In genomic region chr10:20966090-20966489, GRCm38 (mm10) we compare ENCODE assay signal across 9 mouse cellular contexts. TPM values are rescaled to one million over a fixed set of nuclear protein-coding genes. Genes with fewer than 3 reads are reported as not detected.
DNase-seq lines count a peak whose midpoint lies in the region; ATAC-seq and TF ChIP-seq lines count a peak whose summit lies in the region.
"Had no signal": no experiment of that assay in that cellular context is flagged by ENCODE, and none has a peak within 500 bp of the region (broad histone marks: within the 10 kb centered on the region; RNA-seq: fewer than 3 reads in every experiment).

No protein-coding gene starts in this region.

- no peak overlapping the region for H3K9ac ChIP-seq in CH12.LX (ENCODE audit: insufficient read depth, low read depth)
- no peak overlapping the region for H3K9ac ChIP-seq in heart, postnatal 0 days (replicated peaks; ENCODE audit: low read depth, low read length)
- H3K9ac ChIP-seq: heart, embryonic 13.5 days had no signal

- H3K4me3 ChIP-seq in CH12.LX (replicated peaks in 1 of 3; ENCODE audit: low read depth in 2 of 3, low read length in 2 of 3, poor library complexity in 1 of 3) = no peak overlapping the region
- no peak overlapping the region for H3K4me3 ChIP-seq in heart, postnatal 0 days (ENCODE audit: low read depth, low read length)
- H3K4me3 ChIP-seq: heart, embryonic 13.5 days had no signal

- TF ChIP-seq EP300 in CH12.LX (IDR thresholded peaks at IDR 0.05; ENCODE audit: low read length) = no peak
- TF ChIP-seq EP300 in heart, postnatal 0 days (IDR thresholded peaks at IDR 0.05; ENCODE audit: low read depth) = no peak

- H3K4me1 ChIP-seq in CH12.LX (ENCODE audit: control insufficient read depth in 1 of 2, insufficient read depth in 2 of 2) = peaks cover 4 to 19% of the 10 kb centered on the region in 2 experiments
- no peaks in the 10 kb centered on the region for H3K4me1 ChIP-seq in heart, postnatal 0 days (ENCODE audit: control insufficient read depth, insufficient read depth)
- H3K4me1 ChIP-seq: heart, embryonic 13.5 days had no signal

- 42% methylated on average over 12 of the region's 12 CpGs for WGBS in heart, postnatal 0 days

- H3K36me3 ChIP-seq in CH12.LX (replicated peaks in 1 of 2; ENCODE audit: control insufficient read depth in 1 of 2, insufficient read depth in 1 of 2, low read length in 1 of 2) = peaks cover 0 to 15% of the 10 kb centered on the region in 2 experiments
- peaks cover 12% of the 10 kb centered on the region for H3K36me3 ChIP-seq in heart, postnatal 0 days (replicated peaks; ENCODE audit: control insufficient read depth, insufficient read depth, low read length)

- TF ChIP-seq CTCF in CH12.LX (conservative IDR thresholded peaks at IDR 0.05 in 1 of 2, IDR thresholded peaks at IDR 0.05 in 1 of 2; ENCODE audit: low read depth in 2 of 2, low read length in 2 of 2) = peak; percentile 88 to 100
- TF ChIP-seq CTCF in heart, postnatal 0 days (IDR thresholded peaks at IDR 0.05; ENCODE audit: low read depth) = peak; percentile 99

- peak overlapping the region; percentile 71 for H3K4me2 ChIP-seq in CH12.LX (ENCODE audit: insufficient read depth, low read depth, poor library complexity, severe bottlenecking)
- H3K4me2 ChIP-seq in heart, postnatal 0 days (ENCODE audit: low read depth, low read length) = no peak overlapping the region
- H3K4me2 ChIP-seq: heart, embryonic 13.5 days had no signal

- TF ChIP-seq POLR2A in CH12.LX (IDR thresholded peaks at IDR 0.05; ENCODE audit: low read depth, low read length) = no peak

- peaks cover 3% of the 10 kb centered on the region for H3K9me3 ChIP-seq in CH12.LX (replicated peaks; ENCODE audit: low read length)
- H3K9me3 ChIP-seq in heart, postnatal 0 days (replicated peaks; ENCODE audit: control insufficient read depth, low read length) = no peaks in the 10 kb centered on the region

- H3K27ac ChIP-seq in CH12.LX (ENCODE audit: insufficient read depth, low read depth) = no peak overlapping the region
- H3K27ac ChIP-seq in heart, postnatal 0 days (ENCODE audit: low read depth) = no peak overlapping the region
- H3K27ac ChIP-seq: heart, embryonic 13.5 days had no signal

- H3K79me2 ChIP-seq in CH12.LX (replicated peaks; ENCODE audit: control insufficient read depth, extremely low read depth, insufficient read depth, poor library complexity, severe bottlenecking) = no peaks in the 10 kb centered on the region

- TF ChIP-seq RAD21 in CH12.LX (IDR thresholded peaks at IDR 0.05; ENCODE audit: low read depth, low read length) = peak; percentile 69

- H3K27me3 ChIP-seq in CH12.LX (replicated peaks) = no peaks in the 10 kb centered on the region
- no peaks in the 10 kb centered on the region for H3K27me3 ChIP-seq in heart, postnatal 0 days (ENCODE audit: control insufficient read depth, insufficient read depth, low read length)
- H3K27me3 ChIP-seq: heart, embryonic 13.5 days had no signal

- dilution Hi-C loops in CH12.LX (cut with MboI; ENCODE audit: extremely low pct_ligation_motif_present, extremely low pct_unique_long_range_greater_than_20kb, low sequenced_read_pairs) = no loop called here

- peak; percentile 95 for ATAC-seq in erythroblast, adult 5-6 weeks (replicated peaks; ENCODE audit: low FRiP score, poor library complexity, severe bottlenecking)
- ATAC-seq in heart, postnatal 0 days (ENCODE audit: insufficient read depth, low read depth) = peak; percentile 81
- ATAC-seq in neutrophil, adult 5-6 weeks (ENCODE audit: extremely low read depth, insufficient number of reproducible peaks, low FRiP score, poor library complexity, severe bottlenecking) = peak; percentile 100

- peak; percentile 89 for DNase-seq in CH12.LX (ENCODE audit: extremely low read depth)
- peak; percentile 89 for DNase-seq in brain, adult 2 months (ENCODE audit: low read depth, low spot score)
- DNase-seq in heart, postnatal 0 days (ENCODE audit: low spot score) = peak; percentile 57
- peak; percentile 85 to 90 for DNase-seq in kidney, postnatal 4 days
- peak; percentile 74 to 80 for DNase-seq in lung, adult 18-20 months
- DNase-seq in thymus, postnatal 0 days (ENCODE audit: low spot score) = peak; percentile 86

- in situ Hi-C loops in CH12.LX (cut with MboI; ENCODE audit: low pct_ligation_motif_present, low pct_unique_long_range_greater_than_20kb, low sequenced_read_pairs) = no loop called here

TF ChIP-seq in CH12.LX, 34 proteins besides CTCF, POLR2A, EP300 and RAD21:
- TF ChIP-seq MXI1 (IDR thresholded peaks at IDR 0.05; ENCODE audit: low read depth, low read length) = no peak
- TF ChIP-seq ELF1 (IDR thresholded peaks at IDR 0.05; ENCODE audit: low read depth, low read length) = no peak
- no peak for TF ChIP-seq NRF1 (IDR thresholded peaks at IDR 0.05; ENCODE audit: low read depth, low read length)
- TF ChIP-seq SIN3A (IDR thresholded peaks at IDR 0.05; ENCODE audit: low read length) = 0 out of 2 replicates have a peak, but pooled peaks have one; percentile 62
- TF ChIP-seq IRF4 (IDR thresholded peaks at IDR 0.05; ENCODE audit: low read depth, low read length) = peak; percentile 24; the same call in 1 of the 2 replicates
- no peak for TF ChIP-seq E2F4 (IDR thresholded peaks at IDR 0.05; ENCODE audit: insufficient replicate concordance, low read depth, low read length)
- TF ChIP-seq TCF12 (IDR thresholded peaks at IDR 0.05; ENCODE audit: low read depth, low read length) = 0 out of 2 replicates have a peak, but pooled peaks have one; percentile 45
- no peak for TF ChIP-seq MEF2A (IDR thresholded peaks at IDR 0.05; ENCODE audit: borderline replicate concordance, low read depth, low read length)
- no peak for TF ChIP-seq BHLHE40 (IDR thresholded peaks at IDR 0.05; ENCODE audit: low read depth, low read length)
- TF ChIP-seq SMC3 (IDR thresholded peaks at IDR 0.05; ENCODE audit: low read depth, low read length) = peak; percentile 84
- TF ChIP-seq MAFK (IDR thresholded peaks at IDR 0.05; ENCODE audit: insufficient replicate concordance, low read length) = 0 out of 2 replicates have a peak, but pooled peaks have one; percentile 24
- TF ChIP-seq NELFE (IDR thresholded peaks at IDR 0.05; ENCODE audit: low read depth, low read length) = peak; percentile 64; the same call in 1 of the 2 replicates
- 0 out of 2 replicates have a peak, but pooled peaks have one; percentile 25 for TF ChIP-seq HCFC1 (IDR thresholded peaks at IDR 0.05; ENCODE audit: low read depth, low read length)

RNA-seq across cellular contexts. Expression of gene Ahi1, which starts 13.7 kb away (rescaled TPM):
- 2.5 and 4.6 TPM in 2 replicates for total RNA-seq in CH12.LX (2012; rRNA removed)
- total RNA-seq in CH12.LX (2014; rRNA removed) = 3.9 and 4.2 TPM in 2 replicates
- polyA plus RNA-seq in CH12.LX (2012; ENCODE audit: insufficient read length, low read depth) = 2.7 and 2.8 TPM in 2 replicates
- total RNA-seq in erythroblast, adult 5-6 weeks (2015; ENCODE audit: low replicate concordance) = 5.2 and 9.4 TPM in 2 replicates
- 5.7 and 9.1 TPM in 2 replicates for total RNA-seq in erythroblast, adult 5-6 weeks (2017; ENCODE audit: low replicate concordance)
- total RNA-seq in heart, postnatal 0 days (2014; rRNA removed; ENCODE audit: low replicate concordance) = 5.0 and 5.7 TPM in 2 replicates
- polyA plus RNA-seq in heart, postnatal 0 days (2015; fragmentation: Nextera tagmentation; extraction: Ambion mirVana) = 1.6 and 1.9 TPM in 2 replicates
- total RNA-seq in neutrophil, adult 5-6 weeks (2017) = 9.9 and 15.2 TPM in 2 replicates
- 16.7 and 18.0 TPM in 2 replicates for polyA plus RNA-seq in thymus, postnatal 0 days (2015; fragmentation: Nextera tagmentation; extraction: Ambion mirVana)
